Mouse (Mus musculus) intestine, postnatal 0 days (tissue): ENCODE measurements around the gene Samd4b. TPM values are rescaled to one million over a fixed set of nuclear protein-coding genes. Genes with fewer than 3 reads are reported as not detected.

Source experiments
- ATAC-seq: fragments of 200-750 bp; cut with Nextera tagmentation; 2 replicates; pipeline ENCODE4 v1.8.0; 2017; ENCODE audit warnings: mild to moderate bottlenecking, moderate TSS enrichment, moderate library complexity
- H3K27ac ChIP-seq: fragments of 300-500 bp; sonication (generic); 2 replicates; pipeline ENCODE4 v1.5.1; 2014; ENCODE audit warnings: mild to moderate bottlenecking, low read depth, low read length, moderate library complexity
- H3K27me3 ChIP-seq: fragments of 300-500 bp; sonication (generic); replicated peaks from 2 replicates; pipeline ENCODE4 v1.6.1; 2014; ENCODE audit warnings: low read length, mixed read lengths; ENCODE audit not compliant: control insufficient read depth, insufficient read depth
- H3K36me3 ChIP-seq: fragments of 300-500 bp; sonication (generic); 2 replicates; pipeline ENCODE4 v1.6.1; 2014; ENCODE audit warnings: mild to moderate bottlenecking, moderate library complexity; ENCODE audit not compliant: control insufficient read depth, insufficient read depth
- H3K4me1 ChIP-seq: fragments of 300-500 bp; sonication (generic); replicated peaks from 2 replicates; pipeline ENCODE4 v1.6.1; 2014; ENCODE audit warnings: antibody characterized with exemption, low read length, mixed read lengths; ENCODE audit not compliant: control insufficient read depth, insufficient read depth
- H3K4me2 ChIP-seq: fragments of 300-500 bp; sonication (generic); replicated peaks from 2 replicates; pipeline ENCODE4 v1.6.1; 2014; ENCODE audit warnings: low read depth, mild to moderate bottlenecking, moderate library complexity
- H3K4me3 ChIP-seq: fragments of 300-500 bp; sonication (generic); 2 replicates; pipeline ENCODE4 v1.5.1; 2014; ENCODE audit warnings: low read depth, low read length
- H3K9ac ChIP-seq: fragments of 300-500 bp; sonication (generic); 2 replicates; pipeline ENCODE4 v1.6.1; 2014; ENCODE audit warnings: mild to moderate bottlenecking, low read depth, low read length
- H3K9me3 ChIP-seq: fragments of 300-500 bp; sonication (generic); 2 replicates; pipeline ENCODE4 v1.6.1; 2016; ENCODE audit warnings: mixed run types; ENCODE audit not compliant: control insufficient read depth
- CTCF ChIP-seq: sonication (generic); IDR thresholded peaks from 2 replicates; pipeline ENCODE4 v1.5.1; 2016; ENCODE audit warnings: low read depth, mild to moderate bottlenecking, control low read depth, antibody characterized with exemption, moderate library complexity
- WGBS: fragments of 180-500 bp; shearing (Covaris S2); extraction: QIAGEN DNeasy Blood & Tissue Kit; methylation state at CpG from one replicate; pipeline ENCODE4 v1.1.7; 2014; 5-methylcytosine and 5-hydroxymethylcytosine counted together
- polyA plus RNA-seq: library from polyadenylated mRNA; unstranded; fragments of >200 nt; fragmentation: Nextera tagmentation; extraction: Ambion mirVana; gene quantifications from 2 replicates; pipeline ENCODE4 v1.2.1, GENCODE M21; 2015

Samd4b gene
- polyA plus RNA-seq, 1 experiment from 2014 or later: 13.4 TPM

- Histone ChIP-seq H3K9me3 (no peaks in the 10 kb centered on the region), H3K4me2 (no peak overlapping the region), H3K36me3 (no peaks in the 10 kb centered on the region), H3K9ac (no peak overlapping the region), H3K27ac (no peak overlapping the region), H3K4me3 (no peak overlapping the region), H3K27me3 (no peaks in the 10 kb centered on the region), H3K4me1 (no peaks in the 10 kb centered on the region)
- WGBS: 84% methylated on average over 12 of the region's 14 CpGs
- ATAC-seq: no peak
- no peak for TF ChIP-seq CTCF
These were observed 156.0 kb downstream of the Samd4b start for GRCm38 (mm10) chr7:28441776-28442485.

- H3K27me3 ChIP-seq: no peaks in the 10 kb centered on the region
- no peak overlapping the region for H3K9ac ChIP-seq
- no peaks in the 10 kb centered on the region for H3K36me3 ChIP-seq
- WGBS: 52% methylated on average over 2 of the region's 2 CpGs
- ATAC-seq: no peak
- TF ChIP-seq CTCF: peak; percentile 21; the same call in 1 of the 2 replicates
- no peaks in the 10 kb centered on the region for H3K9me3 ChIP-seq
- no peaks in the 10 kb centered on the region for H3K4me1 ChIP-seq
- no peak overlapping the region for H3K4me3 ChIP-seq
- H3K4me2 ChIP-seq: no peak overlapping the region
- no peak overlapping the region for H3K27ac ChIP-seq
These were observed 157.2 kb downstream of the Samd4b start for GRCm38 (mm10) chr7:28440739-28441138.

- Histone ChIP-seq H3K4me1 (no peaks in the 10 kb centered on the region; the same call in 1 of the 2 replicates), H3K4me3 (no peak overlapping the region), H3K27ac (no peak overlapping the region), H3K4me2 (no peak overlapping the region), H3K36me3 (no peaks in the 10 kb centered on the region), H3K9me3 (no peaks in the 10 kb centered on the region), H3K27me3 (no peaks in the 10 kb centered on the region), H3K9ac (no peak overlapping the region)
- TF ChIP-seq CTCF: no peak
- WGBS: 86% methylated on average over 2 of the region's 2 CpGs
- no peak for ATAC-seq
These were observed 159.2 kb downstream of the Samd4b start for GRCm38 (mm10) chr7:28438771-28439170.

GRCm38 (mm10) chr7:28437964-28438363 is 160.0 kb downstream of the Samd4b start:
- no peak for ATAC-seq
- Histone ChIP-seq H3K4me2 (no peak overlapping the region; the same call in 1 of the 2 replicates), H3K27me3 (no peaks in the 10 kb centered on the region), H3K27ac (no peak overlapping the region), H3K4me3 (no peak overlapping the region), H3K36me3 (no peaks in the 10 kb centered on the region), H3K4me1 (no peaks in the 10 kb centered on the region; the same call in 1 of the 2 replicates), H3K9me3 (no peaks in the 10 kb centered on the region), H3K9ac (no peak overlapping the region)
- TF ChIP-seq CTCF: no peak

GRCm38 (mm10) chr7:28436932-28437570 is 160.9 kb downstream of the Samd4b start, which contains the start of gene Gmfg:
Gene Gmfg, plus strand, starts transcription at chr7:28437447.
- Histone ChIP-seq H3K9me3 (no peaks in the 10 kb centered on the region), H3K9ac (peak within 1 kb of the TSS; percentile 94), H3K27ac (peak within 1 kb of the TSS; percentile 76), H3K4me3 (peak within 1 kb of the TSS; percentile 87), H3K4me2 (peak within 1 kb of the TSS; percentile 62), H3K27me3 (no peaks in the 10 kb centered on the region), H3K4me1 (no peaks in the 10 kb centered on the region; the same call in 1 of the 2 replicates), H3K36me3 (no peaks in the 10 kb centered on the region)
- 4% methylated on average over 16 of the region's 16 CpGs for WGBS
- ATAC-seq: peak; percentile 78
- peak; percentile 90 for TF ChIP-seq CTCF

- Histone ChIP-seq H3K27ac (peak overlapping the region; percentile 76), H3K9me3 (no peaks in the 10 kb centered on the region), H3K4me3 (peak overlapping the region; percentile 87), H3K4me2 (peak overlapping the region; percentile 94), H3K36me3 (no peaks in the 10 kb centered on the region; the same call in 1 of the 2 replicates), H3K4me1 (no peaks in the 10 kb centered on the region; the same call in 1 of the 2 replicates), H3K27me3 (no peaks in the 10 kb centered on the region), H3K9ac (peak overlapping the region; percentile 94)
- 0% methylated on average over 41 of the region's 64 CpGs for WGBS
- peak; percentile 82 for TF ChIP-seq CTCF
- peak; percentile 98 for ATAC-seq
These were observed 161.6 kb downstream of the Samd4b start for GRCm38 (mm10) chr7:28436271-28436904.
